Mouse (Mus musculus) urinary bladder, postnatal 36 days (tissue): ENCODE results near the gene Slc22a21.

ENCODE experiments used
- DNase-seq, 2 experiments: peaks; one replicate each; pipeline ENCODE4 v3.0.0; 2022; ENCODE audit warnings: low spot score in 2 of 2, mixed read lengths in 1 of 2

The Slc22a21 gene

GRCm38 (mm10) chr11:53903781-53904533 lies 76.2 kb downstream of the Slc22a21 start:
- DNase-seq: peak; percentile 53 to 79

- DNase-seq: no peak
These were observed 77.4 kb downstream of the Slc22a21 start for GRCm38 (mm10) chr11:53902741-53903140.

GRCm38 (mm10) chr11:53900991-53901390 lies 79.1 kb downstream of the Slc22a21 start:
- DNase-seq: no peak

GRCm38 (mm10) chr11:53899981-53900380 lies 80.2 kb downstream of the Slc22a21 start:
- no peak for DNase-seq
